Mouse (Mus musculus): ENCODE data around the gene Clec2d. TPM values are rescaled to one million over a fixed set of nuclear protein-coding genes. Genes with fewer than 3 reads are reported as not detected.

Gene Clec2d
- polyA plus RNA-seq, 1 experiment: 250 TPM

- Histone ChIP-seq H3K4me3 (replicated peaks; ENCODE audit: extremely low read depth, low read depth, low read length) (no peak overlapping the region), H3K4me1 (ENCODE audit: control insufficient read depth, insufficient read depth, low read length) (peaks cover 14% of the 10 kb centered on the region)
- DNase-seq: no peak
- TF ChIP-seq POLR2A (IDR thresholded peaks at IDR 0.05; ENCODE audit: borderline replicate concordance, extremely low read depth, low read depth, low read length) (no peak), CTCF (IDR thresholded peaks at IDR 0.05; ENCODE audit: insufficient read depth, low read length) (no peak)
- 70% methylated on average over 1 of the region's 1 CpGs for WGBS
Observed at GRCm38 (mm10) chr6:129209785-129210446, 29.5 kb downstream of the Clec2d start.

DNA sequence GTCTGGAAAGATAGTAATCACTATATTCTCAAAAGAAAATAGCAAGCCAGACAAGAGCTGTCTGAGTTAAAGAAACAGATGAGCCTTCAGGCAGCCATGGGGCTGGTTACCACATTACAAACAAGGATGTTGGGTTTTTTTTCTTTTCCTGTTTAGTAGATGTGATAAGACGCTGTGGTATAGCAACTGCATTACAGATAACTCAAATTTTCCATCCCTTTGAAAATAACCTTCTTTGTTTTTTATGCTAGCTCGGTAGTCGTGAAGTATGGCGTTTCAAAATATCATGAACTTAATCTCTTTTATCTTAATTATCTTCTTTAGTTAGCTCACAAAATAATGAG lies 30.0 kb downstream of the Clec2d start:
- TF ChIP-seq CTCF (IDR thresholded peaks at IDR 0.05; ENCODE audit: insufficient read depth, low read length) (no peak), POLR2A (IDR thresholded peaks at IDR 0.05; ENCODE audit: borderline replicate concordance, extremely low read depth, low read depth, low read length) (no peak)
- no peak for DNase-seq
- WGBS: 52% methylated on average over 4 of the region's 4 CpGs
- Histone ChIP-seq H3K4me1 (ENCODE audit: control insufficient read depth, insufficient read depth, low read length) (peaks cover 17% of the 10 kb centered on the region), H3K4me3 (replicated peaks; ENCODE audit: extremely low read depth, low read depth, low read length) (no peak overlapping the region)

- DNase-seq: no peak
- TF ChIP-seq POLR2A (IDR thresholded peaks at IDR 0.05; ENCODE audit: borderline replicate concordance, extremely low read depth, low read depth, low read length) (no peak), CTCF (IDR thresholded peaks at IDR 0.05; ENCODE audit: insufficient read depth, low read length) (no peak)
- peaks cover 30% of the 10 kb centered on the region for H3K4me1 ChIP-seq (ENCODE audit: control insufficient read depth, insufficient read depth, low read length)
- H3K4me3 ChIP-seq (replicated peaks; ENCODE audit: extremely low read depth, low read depth, low read length): no peak overlapping the region
Observed at GRCm38 (mm10) chr6:129212421-129213195, 32.2 kb downstream of the Clec2d start.

GRCm38 (mm10) chr6:129213497-129213896 lies 33.1 kb downstream of the Clec2d start:
- DNase-seq: no peak
- WGBS: 31% methylated on average over 1 of the region's 1 CpGs
- TF ChIP-seq CTCF (IDR thresholded peaks at IDR 0.05; ENCODE audit: insufficient read depth, low read length): no peak
- no peak for TF ChIP-seq POLR2A (IDR thresholded peaks at IDR 0.05; ENCODE audit: borderline replicate concordance, extremely low read depth, low read depth, low read length)
- Histone ChIP-seq H3K4me1 (ENCODE audit: control insufficient read depth, insufficient read depth, low read length) (peaks cover 34% of the 10 kb centered on the region), H3K4me3 (replicated peaks; ENCODE audit: extremely low read depth, low read depth, low read length) (no peak overlapping the region)

DNA sequence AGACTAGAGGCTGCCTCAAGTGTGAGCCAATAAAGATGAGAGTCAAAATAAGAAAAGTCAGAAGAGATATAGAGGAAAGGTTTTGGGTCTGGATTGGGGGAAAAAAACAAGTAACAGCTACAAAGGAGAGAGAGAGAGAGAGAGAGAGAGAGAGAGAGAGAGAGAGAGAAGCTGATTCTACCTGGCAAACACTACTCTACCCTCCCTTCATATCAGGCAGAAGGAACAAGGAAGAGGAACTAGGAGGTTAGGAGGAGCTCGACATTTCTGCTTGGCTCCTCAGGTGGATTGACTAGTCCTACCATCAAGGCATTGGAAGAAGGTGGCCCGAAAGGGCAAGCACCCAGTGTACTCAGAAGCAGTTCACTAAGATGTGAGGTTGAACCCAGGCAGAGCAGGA lies 33.8 kb downstream of the Clec2d start:
- Histone ChIP-seq H3K4me1 (ENCODE audit: control insufficient read depth, insufficient read depth, low read length) (peaks cover 34% of the 10 kb centered on the region), H3K4me3 (replicated peaks; ENCODE audit: extremely low read depth, low read depth, low read length) (no peak overlapping the region)
- TF ChIP-seq CTCF (IDR thresholded peaks at IDR 0.05; ENCODE audit: insufficient read depth, low read length) (no peak), POLR2A (IDR thresholded peaks at IDR 0.05; ENCODE audit: borderline replicate concordance, extremely low read depth, low read depth, low read length) (no peak)
- 71% methylated on average over 2 of the region's 2 CpGs for WGBS
- no peak for DNase-seq

GRCm38 (mm10) chr6:129215053-129215452 lies 34.6 kb downstream of the Clec2d start:
- 52% methylated on average over 2 of the region's 2 CpGs for WGBS
- no peak for TF ChIP-seq POLR2A (IDR thresholded peaks at IDR 0.05; ENCODE audit: borderline replicate concordance, extremely low read depth, low read depth, low read length)
- H3K4me1 ChIP-seq (ENCODE audit: control insufficient read depth, insufficient read depth, low read length): peaks cover 37% of the 10 kb centered on the region
- H3K4me3 ChIP-seq (replicated peaks; ENCODE audit: extremely low read depth, low read depth, low read length): no peak overlapping the region
- no peak for DNase-seq

DNA sequence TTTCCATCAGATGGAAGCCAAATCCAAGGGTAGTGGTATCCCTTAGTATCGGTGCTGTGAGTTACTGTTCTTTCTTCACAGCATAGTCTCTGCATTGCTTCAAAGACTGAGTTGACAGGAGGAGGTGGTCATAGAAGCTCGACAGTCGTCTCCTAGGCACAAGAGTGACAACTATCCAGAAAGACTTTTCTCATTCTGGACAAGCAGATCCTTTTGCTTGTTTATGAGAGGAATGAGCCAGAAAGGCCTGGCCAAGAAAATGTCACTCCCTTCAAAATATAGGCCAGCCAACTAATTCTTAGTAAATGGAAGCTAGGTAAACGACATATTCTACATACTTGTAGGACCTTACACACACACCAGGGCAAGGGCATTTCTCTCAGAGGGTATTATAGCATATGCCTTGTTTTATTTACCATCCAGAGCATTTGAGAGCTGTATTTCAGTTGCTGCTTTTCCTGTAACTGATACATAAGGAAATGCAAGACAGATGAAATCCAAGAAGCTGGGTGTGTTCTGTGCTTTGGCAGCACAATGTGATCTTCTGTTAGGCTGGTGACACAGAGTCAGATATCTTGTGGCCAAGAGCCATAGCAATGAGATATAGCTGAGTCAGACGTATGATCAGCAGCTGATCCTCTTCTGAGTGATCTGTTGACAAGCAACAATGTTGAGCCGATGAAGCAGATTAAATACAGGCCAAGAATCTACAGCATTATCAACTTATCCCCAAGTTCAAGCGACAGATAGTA lies 35.6 kb downstream of the Clec2d start:
- no peak overlapping the region for H3K4me3 ChIP-seq (replicated peaks; ENCODE audit: extremely low read depth, low read depth, low read length)
- TF ChIP-seq POLR2A (IDR thresholded peaks at IDR 0.05; ENCODE audit: borderline replicate concordance, extremely low read depth, low read depth, low read length) (no peak), CTCF (IDR thresholded peaks at IDR 0.05; ENCODE audit: insufficient read depth, low read length) (no peak)
- peaks cover 38% of the 10 kb centered on the region for H3K4me1 ChIP-seq (ENCODE audit: control insufficient read depth, insufficient read depth, low read length)
- DNase-seq: no peak
- WGBS: 27% methylated on average over 7 of the region's 7 CpGs

GRCm38 (mm10) chr6:129216721-129217230 lies 36.4 kb downstream of the Clec2d start:
- Histone ChIP-seq H3K4me3 (replicated peaks; ENCODE audit: extremely low read depth, low read depth, low read length) (no peak overlapping the region), H3K4me1 (ENCODE audit: control insufficient read depth, insufficient read depth, low read length) (peaks cover 38% of the 10 kb centered on the region)
- 79% methylated on average over 3 of the region's 3 CpGs for WGBS
- TF ChIP-seq POLR2A (IDR thresholded peaks at IDR 0.05; ENCODE audit: borderline replicate concordance, extremely low read depth, low read depth, low read length): no peak
- no peak for TF ChIP-seq CTCF (IDR thresholded peaks at IDR 0.05; ENCODE audit: insufficient read depth, low read length)
- DNase-seq: no peak

- H3K4me1 ChIP-seq (ENCODE audit: control insufficient read depth, insufficient read depth, low read length): peaks cover 33% of the 10 kb centered on the region
- H3K4me3 ChIP-seq (replicated peaks; ENCODE audit: extremely low read depth, low read depth, low read length): no peak overlapping the region
- no peak for DNase-seq
- 67% methylated on average over 5 of the region's 5 CpGs for WGBS
- TF ChIP-seq POLR2A (IDR thresholded peaks at IDR 0.05; ENCODE audit: borderline replicate concordance, extremely low read depth, low read depth, low read length) (no peak), CTCF (IDR thresholded peaks at IDR 0.05; ENCODE audit: insufficient read depth, low read length) (no peak)
Observed at GRCm38 (mm10) chr6:129218191-129218696, 37.8 kb downstream of the Clec2d start.

Measured in lung, adult 2 months (tissue).